Mouse (Mus musculus): ENCODE measurements around the gene Acot6. TPM values are rescaled to one million over a fixed set of nuclear protein-coding genes. Genes with fewer than 3 reads are reported as not detected.

Gene Acot6
- total RNA-seq, 2 experiments from 2014 or later, result 2.9 to 3.4 TPM

GRCm38 (mm10) chr12:84153414-84153813 is 53.0 kb downstream of the Acot6 start:
- DNase-seq, result no peak

- DNase-seq, result peak; percentile 82
Observed at GRCm38 (mm10) chr12:84154786-84155522, 54.5 kb downstream of the Acot6 start.

- DNase-seq, result no peak
Observed at GRCm38 (mm10) chr12:84155523-84155871, 55.0 kb downstream of the Acot6 start.

- no peak for DNase-seq
Observed at GRCm38 (mm10) chr12:84156210-84156609, 55.8 kb downstream of the Acot6 start.

GRCm38 (mm10) chr12:84158156-84158555 is 57.7 kb downstream of the Acot6 start:
- DNase-seq, result no peak

GRCm38 (mm10) chr12:84160491-84160890 is 60.0 kb downstream of the Acot6 start:
- DNase-seq, result no peak

Other genes with a start within 250 kb of the Acot6 start
- 10 to 100 TPM; 34.5 to 37.1 TPM for gene Numb, start 178.7 kb upstream of the Acot6 start, total RNA-seq (2021)
- 10 to 100 TPM; 10.6 to 10.8 TPM for gene Riox1, start 150.0 kb upstream of the Acot6 start, total RNA-seq (2021)
- gene Heatr4, start 115.8 kb upstream of the Acot6 start, total RNA-seq (2021), result under 1 TPM in 1 of 2 experiments, not detected in 1; 0.09 TPM
- 100 to 1,000 TPM; 204 to 209 TPM for gene Acot2, start 112.8 kb upstream of the Acot6 start, total RNA-seq (2021)
- 100 to 1,000 TPM; 161 to 177 TPM for gene Acot1, start 91.2 kb upstream of the Acot6 start, total RNA-seq (2021)
- gene Acot4, start 62.3 kb upstream of the Acot6 start, total RNA-seq (2021), result 1 to 10 TPM; 1.3 to 1.5 TPM
- gene Gm49366, start 61.7 kb upstream of the Acot6 start, total RNA-seq (2021), result not detected
- gene Acot3, start 48.5 kb upstream of the Acot6 start, total RNA-seq (2021), result 1 to 10 TPM; 2.2 to 2.5 TPM
- gene Acot5, start 31.3 kb upstream of the Acot6 start, total RNA-seq (2021), result under 1 TPM in 1 of 2 experiments, not detected in 1; 0.21 TPM
- 10 to 100 TPM in 1 of 2 experiments, 1 to 10 TPM in 1; 9.2 to 12.3 TPM for gene Dnal1, start 13.7 kb downstream of the Acot6 start, total RNA-seq (2021)
- under 1 TPM; 0.54 to 0.62 TPM for gene Pnma1, start 47.8 kb downstream of the Acot6 start, total RNA-seq (2021)
- gene Elmsan1, start 118.2 kb downstream of the Acot6 start, total RNA-seq (2021), result 10 to 100 TPM; 18.5 to 18.6 TPM
- gene Ptgr2, start 184.6 kb downstream of the Acot6 start, total RNA-seq (2021), result 100 to 1,000 TPM; 127 to 132 TPM
- gene Zfp410, start 216.2 kb downstream of the Acot6 start, total RNA-seq (2021), result 10 to 100 TPM; 37.3 to 38.1 TPM

Measured in heart, postnatal 4 days (tissue).